Mouse (Mus musculus): ENCODE data around the gene Pitpnm2.
A peak's percentile ranks its signal among the peaks of the same experiment; 100 is the strongest.

Gene Pitpnm2

DNA sequence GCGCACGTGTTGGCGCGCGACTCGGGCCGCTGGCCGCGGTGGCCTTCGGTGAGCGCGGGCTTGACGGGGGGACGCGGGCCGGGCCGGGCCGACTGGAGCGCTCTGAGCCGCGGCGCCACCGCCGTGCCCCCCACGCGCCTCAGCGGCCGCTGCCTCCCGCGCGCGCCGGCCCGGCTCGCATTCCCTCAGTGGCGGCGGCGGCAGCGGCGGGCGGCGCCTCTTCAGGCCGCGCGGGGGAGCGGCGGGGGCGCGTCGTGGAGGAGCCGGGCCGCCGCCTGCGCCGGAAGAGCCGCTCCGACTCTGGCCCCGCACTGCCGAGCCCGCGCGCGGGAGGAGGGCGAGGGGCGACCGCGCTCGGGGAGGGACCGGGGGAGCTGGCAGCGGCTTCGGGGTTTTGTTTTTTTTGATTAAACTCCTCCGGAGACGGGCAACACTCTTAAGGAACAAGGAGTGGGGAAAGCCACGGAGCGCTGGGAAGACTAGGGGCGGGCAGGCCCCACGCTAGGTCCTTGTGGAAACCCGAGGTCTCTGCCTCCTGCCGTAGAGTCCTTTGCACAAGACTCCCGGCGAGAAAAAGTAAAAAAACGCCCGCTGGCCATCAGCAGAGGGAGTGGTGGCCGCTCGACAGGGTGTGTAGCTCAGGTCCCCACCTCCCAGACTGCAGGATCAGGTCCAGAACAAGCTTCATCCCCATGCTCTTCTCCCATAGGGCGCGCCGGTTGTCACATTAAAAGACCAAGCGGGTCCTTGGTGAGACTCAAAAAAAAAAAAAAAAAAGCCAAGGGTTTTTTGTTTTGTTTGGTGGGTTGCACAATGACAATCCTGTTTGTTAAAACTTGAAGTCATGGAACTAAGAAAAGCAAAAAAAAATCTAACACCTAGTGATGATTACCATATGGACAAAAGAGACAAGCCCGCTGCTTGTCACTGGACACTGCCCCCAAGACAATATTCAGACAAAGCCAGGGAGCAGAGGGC lies at the start of gene Pitpnm2:
Gene Pitpnm2, minus strand, starts transcription at position 147 of the 978 bp plus-strand sequence.
- peak; percentile 45 for DNase-seq

DNA sequence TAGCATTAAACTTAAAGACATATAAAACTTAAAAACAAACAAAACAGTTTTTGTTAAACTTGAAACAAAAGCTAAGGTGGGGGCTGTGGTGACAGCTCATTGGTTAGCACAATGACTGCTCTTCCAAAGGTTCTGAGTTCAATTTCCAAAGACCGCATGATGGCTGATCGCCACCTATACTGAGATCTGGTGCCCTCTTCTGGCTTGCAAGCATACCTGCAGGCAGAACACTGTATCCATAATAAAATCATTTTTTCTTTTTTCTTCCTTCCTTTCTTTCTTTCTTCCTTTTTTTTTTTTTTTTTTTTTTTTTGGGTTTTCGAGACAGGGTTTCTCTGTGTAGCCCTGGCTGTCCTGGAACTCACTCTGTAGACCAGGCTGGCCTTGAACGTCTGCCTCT lies 49.7 kb upstream of the Pitpnm2 start:
- DNase-seq: peak; percentile 28

DNA sequence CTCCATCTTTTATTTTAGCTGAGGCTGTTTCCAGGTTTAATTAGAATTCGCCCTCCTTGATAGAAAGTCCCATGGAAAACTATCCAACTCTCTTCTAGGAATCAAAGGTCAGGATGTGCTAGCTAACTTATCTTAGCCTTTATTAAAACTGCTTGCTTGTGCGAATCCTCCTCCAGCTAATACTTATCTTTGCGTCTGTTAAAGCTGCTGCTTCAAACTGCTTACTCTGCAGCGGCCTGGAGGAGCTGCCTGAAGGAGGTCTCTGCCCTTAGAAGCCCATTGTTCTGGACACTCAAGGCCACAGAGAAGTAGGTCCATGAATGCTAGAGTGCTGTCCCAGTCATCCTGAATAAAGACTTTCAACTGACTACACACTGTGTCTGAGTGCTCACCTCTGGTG lies 46.9 kb upstream of the Pitpnm2 start:
- no peak for DNase-seq

GRCm38 (mm10) chr5:124293967-124294366 lies 44.4 kb upstream of the Pitpnm2 start:
- no peak for DNase-seq

GRCm38 (mm10) chr5:124290216-124290615 lies 40.7 kb upstream of the Pitpnm2 start:
- DNase-seq: no peak

DNA sequence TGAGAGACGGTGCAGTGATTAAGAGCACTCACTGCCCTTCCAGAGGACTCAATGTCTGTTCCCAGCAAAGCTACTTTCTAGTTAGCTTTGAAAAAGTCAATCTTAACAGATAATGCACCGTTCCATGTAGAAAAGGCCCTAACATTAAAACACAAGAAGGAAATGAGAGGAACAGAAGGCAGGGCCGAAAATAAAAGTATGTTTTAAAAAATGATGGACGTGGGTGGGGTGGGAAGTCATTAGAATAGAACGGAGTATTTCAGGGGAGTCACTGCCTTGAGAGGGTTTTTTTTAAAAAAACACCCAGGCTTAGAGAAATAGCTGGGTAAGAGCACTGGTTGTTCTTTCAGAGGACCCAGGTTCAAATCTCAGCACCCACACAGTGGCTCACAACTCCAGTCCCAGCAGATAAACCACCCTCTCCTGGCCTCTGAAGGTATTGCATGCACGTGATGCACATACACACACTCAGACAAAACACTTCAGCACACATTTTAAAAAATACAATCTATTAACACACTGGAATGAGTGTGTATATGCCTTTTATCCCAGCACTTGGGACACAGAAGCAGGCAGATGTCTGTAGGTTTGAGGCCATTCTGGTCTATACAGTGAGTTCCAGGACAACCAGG lies 38.2 kb upstream of the Pitpnm2 start:
- no peak for DNase-seq

- no peak for DNase-seq
Observed at GRCm38 (mm10) chr5:124284330-124284729, 34.8 kb upstream of the Pitpnm2 start.

DNA sequence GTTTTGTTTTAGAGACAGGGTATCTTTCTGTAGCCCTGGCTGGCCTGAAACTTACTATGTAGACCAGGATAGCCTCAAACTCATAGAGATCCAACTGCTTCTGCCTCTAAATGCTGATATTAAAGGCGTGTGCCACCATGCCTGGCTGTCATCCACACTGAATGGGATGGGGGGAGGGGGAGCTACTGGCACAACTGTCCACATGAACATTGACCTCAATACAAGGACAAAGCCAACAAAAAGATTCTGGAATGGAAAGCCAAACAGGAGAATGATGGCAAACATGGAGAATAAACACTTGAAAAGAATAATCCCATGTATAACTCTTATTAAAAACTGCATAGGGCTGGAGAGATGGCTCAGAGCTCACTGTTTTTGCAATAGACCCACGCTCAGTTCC lies 33.3 kb upstream of the Pitpnm2 start:
- DNase-seq: no peak

DNA sequence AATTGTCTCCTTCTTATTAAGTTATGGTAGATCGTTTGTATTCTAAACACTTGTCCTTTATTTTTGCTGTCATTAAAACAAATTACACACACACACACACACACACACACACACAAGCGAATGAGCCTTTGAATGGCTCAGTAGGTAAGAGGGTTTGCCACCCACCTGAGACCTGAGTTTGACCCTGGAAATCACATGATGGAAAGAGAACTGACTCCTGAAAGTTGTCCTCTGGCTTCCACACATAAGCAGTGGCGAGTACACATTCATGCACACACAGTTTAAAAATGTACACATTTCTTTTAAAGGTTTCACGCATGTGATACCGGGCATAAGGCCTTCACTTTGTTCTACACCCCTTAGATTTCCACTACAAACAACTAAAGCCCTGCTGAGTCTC lies 20.7 kb upstream of the Pitpnm2 start:
- DNase-seq: no peak

DNA sequence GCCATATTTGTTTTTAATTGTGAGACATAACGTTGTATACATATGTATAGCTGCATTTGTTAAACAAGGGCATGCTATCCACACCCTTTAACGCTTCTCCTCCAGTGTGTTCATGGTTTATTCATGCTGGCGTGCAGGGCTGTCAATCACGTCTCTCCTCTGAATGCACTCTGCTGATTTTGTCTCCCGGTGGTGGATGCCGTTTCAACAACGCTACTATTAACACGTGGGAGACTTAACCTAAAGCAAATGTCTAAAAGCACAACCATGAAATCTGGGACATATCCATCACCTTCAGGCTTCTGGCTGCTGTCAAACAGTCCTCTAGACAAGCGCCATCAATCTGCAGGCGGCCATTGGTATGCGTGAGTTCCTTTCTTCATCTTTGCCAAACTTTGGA lies 20.1 kb upstream of the Pitpnm2 start:
- no peak for DNase-seq

GRCm38 (mm10) chr5:124267652-124268051 lies 18.1 kb upstream of the Pitpnm2 start:
- no peak for DNase-seq

GRCm38 (mm10) chr5:124266821-124267220 lies 17.3 kb upstream of the Pitpnm2 start:
- DNase-seq: no peak

DNA sequence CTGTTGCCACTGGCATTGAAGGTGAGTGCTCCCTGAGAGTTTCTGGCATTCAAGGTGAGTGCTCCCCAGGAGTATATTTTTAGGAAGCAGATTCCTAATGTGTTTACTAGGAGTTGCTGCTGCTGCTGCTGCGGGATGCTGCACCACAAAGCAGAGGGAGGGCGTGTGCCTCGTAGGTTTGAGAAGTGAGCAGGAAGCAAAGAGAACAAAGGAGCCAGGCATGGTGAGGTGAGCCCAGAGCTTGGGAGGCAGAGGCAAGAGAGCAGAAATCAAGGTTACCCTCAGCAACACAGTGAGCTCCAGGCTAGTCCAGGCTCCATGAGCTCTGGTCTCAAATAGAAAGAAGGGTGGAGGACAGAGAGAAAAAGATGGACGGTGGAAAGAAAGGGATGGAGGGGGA lies 13.7 kb upstream of the Pitpnm2 start:
- no peak for DNase-seq

DNA sequence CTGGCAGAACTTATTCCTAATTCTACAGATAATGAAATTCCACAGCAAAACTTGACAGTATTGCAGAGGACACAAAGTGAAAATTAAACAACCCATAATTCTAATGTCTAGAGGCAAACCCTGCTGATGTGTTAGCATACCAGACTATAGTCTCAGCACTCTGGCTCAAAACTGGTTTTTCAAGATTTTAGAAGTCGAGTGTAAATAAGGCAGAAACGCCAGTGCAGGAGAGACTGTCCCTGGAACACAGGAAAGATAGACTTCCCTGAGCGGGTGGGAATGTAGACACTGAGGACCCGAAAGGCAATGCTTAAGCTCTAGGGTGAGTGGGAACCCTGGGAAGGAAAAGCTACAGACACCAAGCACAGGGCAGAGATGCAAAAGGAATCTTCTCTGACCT lies 12.5 kb upstream of the Pitpnm2 start:
- DNase-seq: no peak

DNA sequence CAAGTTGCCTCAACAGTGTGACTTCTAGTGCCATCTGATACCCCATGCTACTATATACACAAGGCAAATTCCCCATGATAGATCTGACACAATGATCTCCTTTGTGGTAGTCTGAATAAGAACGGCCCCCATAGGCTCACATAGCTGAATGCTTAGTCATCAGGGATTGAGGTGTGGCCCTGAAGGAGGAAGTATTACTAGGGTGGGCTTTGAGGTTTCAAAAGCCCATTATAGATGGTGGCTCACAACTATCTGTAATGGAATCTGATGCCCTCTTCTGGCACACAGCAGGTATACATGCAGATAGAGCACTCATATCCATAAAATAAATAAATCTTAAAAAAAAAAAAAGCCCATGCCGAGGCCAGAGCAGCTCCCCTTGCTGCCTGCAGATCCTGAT lies 9.6 kb upstream of the Pitpnm2 start:
- no peak for DNase-seq

- no peak for DNase-seq
Observed at GRCm38 (mm10) chr5:124258026-124258425, 8.5 kb upstream of the Pitpnm2 start.

DNA sequence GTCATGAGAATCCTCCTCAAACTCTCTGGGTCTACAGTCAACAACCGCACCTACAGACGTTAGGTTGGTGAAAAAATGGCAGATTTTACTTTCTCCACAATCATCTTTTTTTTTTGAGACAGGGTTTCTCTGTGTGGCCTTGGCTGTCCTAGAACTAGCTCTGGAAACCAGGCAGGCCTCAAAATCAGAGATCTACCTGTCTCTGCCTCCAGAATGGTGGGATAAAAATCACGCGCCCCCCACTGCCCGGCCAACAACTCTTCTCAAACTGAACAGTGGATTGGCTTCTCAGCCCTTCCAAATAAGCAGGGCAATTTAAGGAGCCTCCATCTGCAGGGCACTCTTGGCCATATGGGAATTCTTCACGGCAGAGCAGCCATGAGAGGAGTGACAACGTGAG lies 5.6 kb upstream of the Pitpnm2 start:
- no peak for DNase-seq

GRCm38 (mm10) chr5:124253555-124253954 lies 4.0 kb upstream of the Pitpnm2 start:
- DNase-seq: no peak

- DNase-seq: no peak
Observed at GRCm38 (mm10) chr5:124252580-124253320, 3.2 kb upstream of the Pitpnm2 start.

DNA sequence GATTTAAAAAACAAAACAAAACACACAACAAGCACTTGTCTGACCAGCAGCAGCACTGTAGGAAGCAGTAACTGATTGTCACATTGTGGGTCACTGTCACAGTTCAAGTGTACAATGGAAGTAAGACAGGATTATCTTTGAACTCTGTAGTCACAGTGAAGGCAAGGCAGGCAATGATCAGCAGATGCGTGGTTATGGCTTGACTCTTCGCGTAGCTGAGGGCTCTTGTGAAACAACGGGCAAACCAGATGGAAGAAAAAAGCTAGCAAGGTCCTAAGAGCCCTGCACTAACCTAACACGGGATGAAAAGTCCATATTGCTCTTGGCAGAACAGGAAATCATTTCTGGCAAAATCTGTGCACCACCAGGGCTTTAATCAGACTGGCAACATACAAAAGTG lies 1.5 kb upstream of the Pitpnm2 start:
- no peak for DNase-seq

DNA sequence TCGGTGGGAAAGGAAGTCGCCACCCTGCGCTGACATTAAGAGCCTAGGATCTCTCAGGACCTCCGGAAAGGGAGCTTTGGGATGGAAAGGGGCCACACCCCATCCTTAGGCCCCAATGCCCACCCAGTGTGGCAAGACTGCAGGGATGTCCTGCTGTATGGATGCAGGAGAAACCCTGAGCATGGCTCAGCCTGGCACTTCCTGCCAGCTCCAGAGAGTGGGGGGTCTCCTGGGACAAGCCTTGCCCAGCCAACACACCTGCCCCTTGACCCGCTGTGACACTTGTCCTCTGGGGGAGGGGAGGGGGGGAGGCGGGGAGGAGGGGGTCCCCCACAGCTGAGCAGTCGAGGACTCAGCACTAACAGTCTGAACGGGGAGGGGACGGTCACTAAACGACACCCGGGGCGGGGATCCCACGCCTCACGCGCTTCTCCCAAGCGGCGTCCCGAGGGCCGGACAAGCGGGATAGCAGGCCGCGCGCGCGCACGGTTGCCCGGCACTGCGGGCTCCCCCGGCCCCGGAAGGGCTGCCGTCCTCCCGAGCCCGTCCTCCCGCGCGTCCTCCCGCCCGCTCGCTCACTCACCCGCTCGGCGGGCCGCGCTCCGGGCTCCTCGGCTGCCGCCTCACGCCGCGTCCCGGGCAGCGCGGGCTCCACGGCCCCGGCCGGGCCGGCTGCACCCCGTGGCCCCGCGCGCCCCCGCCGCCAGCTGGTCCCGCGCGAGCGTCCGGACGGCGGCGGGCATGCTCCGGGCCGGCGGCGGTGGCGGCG lies 531 bp downstream of the Pitpnm2 start:
- peak; percentile 62 for DNase-seq

DNA sequence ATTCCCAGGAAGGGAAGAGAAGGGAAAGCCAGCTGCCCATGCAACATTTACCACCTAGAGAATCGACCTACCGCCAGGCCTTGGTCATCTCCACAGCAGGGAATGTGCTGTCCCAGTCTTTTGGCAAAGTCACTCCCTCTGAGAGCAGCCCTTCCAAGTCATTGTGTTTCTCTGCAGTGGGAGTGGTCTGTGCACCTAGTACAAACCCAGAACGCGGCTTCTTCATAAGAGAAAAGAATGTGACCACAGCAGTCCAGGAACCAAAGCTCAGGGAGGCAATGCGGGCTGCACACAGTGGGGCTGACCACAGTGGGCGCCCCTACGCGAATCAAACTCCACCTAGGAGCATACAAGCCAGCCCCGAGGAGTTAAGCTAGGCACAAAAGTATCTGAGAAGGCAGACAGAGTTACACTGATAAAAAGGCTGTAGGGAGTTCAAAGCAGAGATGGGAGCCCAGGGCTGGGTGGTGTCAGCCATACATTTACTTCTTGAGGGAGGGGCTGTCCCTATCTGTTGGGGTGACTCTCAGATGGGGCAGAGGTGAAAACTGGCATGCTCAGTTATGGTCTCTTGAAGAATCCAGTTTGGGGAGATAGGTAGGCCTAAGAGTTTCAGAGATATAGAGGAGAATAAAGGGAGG lies 1.5 kb downstream of the Pitpnm2 start:
- DNase-seq: peak; percentile 35

Measured in cerebellum, adult 8-10 months (tissue).